Mouse (Mus musculus) adrenal gland, adult 8-10 months (tissue): ENCODE measurements around the gene Haspin. TPM values are rescaled to one million over a fixed set of nuclear protein-coding genes. Genes with fewer than 3 reads are reported as not detected.

Experiments
- DNase-seq: peaks from one replicate; pipeline ENCODE4 v3.0.0; 2022
- total RNA-seq, 4 experiments: library from RNA; stranded (reverse); gene quantifications; 2 replicates each; pipeline ENCODE4 v1.2.4; 2022

Gene Haspin
- under 1 TPM; 0.26 to 0.71 (median 0.49) TPM for total RNA-seq

GRCm38 (mm10) chr11:73137591-73138501, at the start of gene Haspin:
TSS of gene Haspin (minus strand) at chr11:73138294.
- DNase-seq = peak; percentile 77

GRCm38 (mm10) chr11:73187231-73187630, 49.1 kb upstream of the Haspin start:
- no peak for DNase-seq

- DNase-seq = no peak
These were observed 48.0 kb upstream of the Haspin start for GRCm38 (mm10) chr11:73185872-73186615.

GRCm38 (mm10) chr11:73177895-73178294, 39.8 kb upstream of the Haspin start:
- no peak for DNase-seq

- peak; percentile 76 for DNase-seq
These were observed 39.4 kb upstream of the Haspin start for GRCm38 (mm10) chr11:73177509-73177875.

- peak; percentile 95 for DNase-seq
These were observed 38.8 kb upstream of the Haspin start, which contains the start of the genes Emc6 and Tax1bp3 for GRCm38 (mm10) chr11:73176608-73177508. TSS of gene Emc6 (minus strand) at chr11:73177037. TSS of gene Tax1bp3 (plus strand) at chr11:73177083.

- no peak for DNase-seq
These were observed 38.1 kb upstream of the Haspin start for GRCm38 (mm10) chr11:73176186-73176585.

GRCm38 (mm10) chr11:73175612-73176011, 37.5 kb upstream of the Haspin start:
- DNase-seq = peak; percentile 30

GRCm38 (mm10) chr11:73172186-73172585, 34.1 kb upstream of the Haspin start:
- DNase-seq = no peak

- DNase-seq = no peak
These were observed 31.1 kb upstream of the Haspin start for GRCm38 (mm10) chr11:73169231-73169630.

- DNase-seq = no peak
These were observed 30.5 kb upstream of the Haspin start for GRCm38 (mm10) chr11:73168576-73168975.

- DNase-seq = no peak
These were observed 30.0 kb upstream of the Haspin start for GRCm38 (mm10) chr11:73168071-73168470.

GRCm38 (mm10) chr11:73162284-73162683, 24.2 kb upstream of the Haspin start:
- DNase-seq = no peak

- no peak for DNase-seq
These were observed 23.5 kb upstream of the Haspin start for GRCm38 (mm10) chr11:73161616-73162015.

- no peak for DNase-seq
These were observed 22.7 kb upstream of the Haspin start for GRCm38 (mm10) chr11:73160811-73161200.

- DNase-seq = no peak
These were observed 22.1 kb upstream of the Haspin start, which contains the start of gene P2rx5 for GRCm38 (mm10) chr11:73159957-73160810. TSS of gene P2rx5 (plus strand) at chr11:73160421.

- no peak for DNase-seq
These were observed 17.0 kb upstream of the Haspin start for GRCm38 (mm10) chr11:73155071-73155470.

- peak; percentile 42 for DNase-seq
These were observed 10.1 kb upstream of the Haspin start for GRCm38 (mm10) chr11:73148209-73148608.

- DNase-seq = no peak
These were observed 8.9 kb upstream of the Haspin start for GRCm38 (mm10) chr11:73146975-73147365.

- DNase-seq = no peak
These were observed 8.2 kb upstream of the Haspin start for GRCm38 (mm10) chr11:73146026-73146974.
